Mouse (Mus musculus) testis, postnatal 14 days (tissue): ENCODE results near the gene Opa1.

Experiments
- DNase-seq: peaks from one replicate; pipeline ENCODE4 v3.0.0; 2021; ENCODE audit warnings: low spot score

Gene Opa1

DNA sequence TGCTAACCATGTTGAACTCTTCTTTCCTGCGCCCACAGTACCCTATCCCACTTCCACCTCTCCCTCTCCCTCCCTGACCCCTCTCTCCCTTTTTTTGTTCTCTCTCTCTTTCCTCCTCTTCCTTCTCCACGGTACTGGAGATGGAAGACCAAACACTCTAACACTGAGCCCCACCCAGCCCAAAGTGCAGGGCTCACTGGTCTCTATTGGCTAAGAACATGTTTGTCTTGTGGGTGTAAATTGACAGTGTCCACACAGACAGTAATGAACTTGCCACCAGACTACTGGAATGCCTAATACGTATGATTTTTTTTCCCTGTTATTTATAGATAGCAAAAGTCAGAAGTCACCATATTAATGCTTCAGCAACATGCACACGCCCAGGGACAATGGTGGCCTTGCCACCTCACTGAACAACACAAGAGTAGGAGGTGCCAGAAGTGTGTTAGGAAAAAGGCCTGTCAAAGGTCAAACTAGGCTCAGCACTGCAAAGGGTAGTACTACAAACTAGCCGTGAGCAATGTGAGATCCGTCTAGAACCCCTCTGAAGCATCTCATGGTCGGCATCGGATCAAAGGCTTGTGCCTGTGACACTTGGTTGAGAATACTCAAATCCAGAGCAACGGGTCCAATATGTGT is 77.2 kb downstream of the Opa1 start:
- no peak for DNase-seq

DNA sequence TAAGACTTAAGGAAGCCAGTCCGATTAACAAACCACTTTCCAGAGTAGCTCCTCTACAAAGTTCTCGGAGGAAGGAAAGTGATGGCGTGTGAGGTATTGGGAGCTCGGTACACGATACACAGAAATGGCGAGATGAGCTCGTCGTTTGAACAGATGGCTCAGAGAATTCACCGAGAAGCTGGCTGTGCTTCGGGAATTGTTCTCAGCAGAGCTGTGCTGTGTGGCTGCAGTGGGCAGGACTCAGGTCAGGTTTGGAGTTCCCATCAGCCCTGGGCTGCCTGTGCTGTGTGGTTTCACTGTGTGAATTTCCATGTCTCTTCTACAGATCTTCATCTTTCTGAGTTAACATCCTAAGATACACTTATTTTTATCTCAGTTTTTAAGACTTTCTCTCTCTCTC is 77.8 kb downstream of the Opa1 start:
- DNase-seq = no peak

DNA sequence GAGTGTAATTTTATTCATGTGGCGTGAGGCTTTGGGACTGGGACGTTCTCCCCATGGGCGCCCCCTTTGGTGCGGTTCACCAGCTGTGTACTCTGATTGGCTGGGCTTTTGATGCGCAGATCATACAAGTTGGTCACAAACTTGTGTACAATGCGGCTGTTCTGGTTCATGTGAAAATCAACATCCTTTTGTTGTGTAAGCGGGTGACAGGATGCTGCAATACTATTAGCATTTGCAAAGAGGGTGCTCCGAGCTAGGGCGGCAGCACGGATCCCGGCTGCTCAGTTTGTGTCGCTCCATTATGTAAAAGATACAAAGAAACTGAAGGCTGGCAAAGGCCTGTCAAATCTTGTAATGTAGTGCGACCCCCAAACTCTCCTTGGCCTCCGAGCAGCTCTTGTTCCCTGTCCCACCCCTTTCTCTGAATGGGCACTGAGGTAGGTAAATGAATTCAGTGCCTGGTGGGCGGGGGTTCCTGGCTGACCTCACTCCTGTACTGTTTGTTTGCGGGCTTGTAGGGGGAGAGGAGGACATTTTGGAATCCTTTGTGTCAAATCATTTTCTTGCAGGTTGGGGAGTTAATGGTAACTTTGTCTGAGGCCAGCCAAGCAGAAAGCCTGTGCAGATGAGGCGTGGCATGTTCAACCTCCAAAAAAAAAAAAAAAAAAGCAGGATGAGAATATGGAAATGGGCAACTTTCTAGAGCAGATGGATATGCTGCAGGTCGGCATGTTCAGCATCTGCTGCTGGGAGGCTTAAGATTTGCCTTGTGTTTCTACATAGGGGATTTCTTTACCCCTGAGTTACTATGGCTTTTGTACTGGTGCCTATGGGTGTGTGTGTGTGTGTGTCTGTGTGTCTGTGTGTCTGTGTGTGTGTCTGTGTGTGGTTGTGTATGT is 78.8 kb downstream of the Opa1 start:
- DNase-seq = peak; percentile 18

DNA sequence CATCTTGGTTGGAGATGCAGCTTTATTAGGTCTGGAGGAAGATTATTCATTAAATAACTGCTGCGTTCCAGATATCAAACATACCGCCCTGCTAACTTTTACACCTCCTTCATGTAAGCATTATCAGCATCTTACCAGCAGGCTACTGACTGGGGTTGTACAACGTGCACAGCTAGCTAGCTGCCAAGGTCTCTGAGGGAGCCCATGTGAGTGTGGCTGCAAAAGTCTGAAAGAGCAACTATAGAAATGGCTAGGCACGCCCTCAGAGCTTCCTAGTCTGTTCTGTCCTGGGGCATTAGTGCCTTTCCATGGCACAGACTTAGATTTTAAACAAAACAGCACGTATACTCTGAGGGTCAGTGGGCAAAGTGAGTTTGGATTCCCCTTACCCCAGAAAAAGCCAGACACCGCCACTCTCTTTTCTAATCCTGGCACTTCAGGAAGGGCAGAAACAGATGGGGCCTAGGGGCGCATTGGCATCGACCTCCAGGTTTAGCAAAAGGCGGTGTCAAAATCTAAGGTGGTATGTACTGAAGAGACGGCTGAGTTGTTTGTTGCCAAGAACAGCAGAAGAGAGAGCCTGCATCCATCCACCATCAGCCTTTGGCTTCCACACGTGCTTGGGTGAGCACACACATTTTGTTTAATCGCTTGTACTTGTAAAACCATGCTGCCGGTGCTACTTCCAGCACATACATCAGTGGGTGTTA is 80.1 kb downstream of the Opa1 start:
- no peak for DNase-seq

DNA sequence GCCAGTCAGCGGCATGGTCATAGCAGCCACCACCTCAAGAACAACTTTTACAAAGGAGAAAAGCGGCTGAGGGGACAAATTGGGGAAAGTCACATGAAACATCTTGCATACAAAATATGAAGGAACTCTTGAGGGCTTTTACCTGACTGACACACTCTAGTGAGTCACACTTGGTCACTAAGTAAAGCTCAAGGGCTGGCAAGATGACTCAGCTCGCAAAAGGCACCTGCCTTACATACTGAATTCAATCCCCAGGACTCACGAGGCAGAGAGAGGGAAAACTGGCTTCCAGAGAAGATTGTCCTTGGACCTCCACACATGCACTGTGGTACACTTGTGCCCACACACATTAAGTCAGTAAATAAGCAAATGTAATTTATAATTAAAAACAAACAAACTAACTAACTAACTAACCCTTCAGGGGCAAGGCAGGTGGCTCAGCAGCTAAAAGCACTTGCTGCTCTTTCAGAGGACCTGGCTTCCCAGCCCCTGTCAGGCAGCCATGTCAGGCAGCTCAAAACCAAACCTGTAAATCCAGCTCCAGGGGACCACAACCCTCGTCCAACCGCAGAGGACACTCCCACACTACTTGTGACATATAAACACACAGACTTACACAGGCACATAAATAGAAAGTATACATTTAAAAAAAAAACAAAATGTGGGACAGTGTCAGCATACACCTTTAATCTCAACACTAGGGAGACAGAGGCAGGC is 84.1 kb downstream of the Opa1 start:
- DNase-seq = no peak

DNA sequence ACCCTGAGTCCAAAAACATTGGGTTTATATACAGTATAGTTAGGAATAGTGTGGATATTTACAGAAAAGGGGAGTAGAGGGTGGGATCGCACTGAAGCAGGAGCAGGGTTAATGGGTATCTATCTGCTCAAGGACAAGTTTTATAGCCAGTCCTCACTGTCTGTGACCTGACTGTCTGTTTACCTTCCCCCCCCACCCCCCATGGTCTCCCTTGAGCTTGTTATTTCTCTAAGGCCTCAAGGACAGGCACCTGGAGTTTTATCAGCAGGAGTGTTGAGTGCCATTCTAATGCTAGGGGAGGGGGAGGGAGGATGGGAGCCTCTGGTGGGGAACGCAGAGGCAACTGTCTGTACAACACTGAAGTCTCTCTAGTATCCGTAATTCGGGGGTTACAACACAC is 85.3 kb downstream of the Opa1 start:
- no peak for DNase-seq

DNA sequence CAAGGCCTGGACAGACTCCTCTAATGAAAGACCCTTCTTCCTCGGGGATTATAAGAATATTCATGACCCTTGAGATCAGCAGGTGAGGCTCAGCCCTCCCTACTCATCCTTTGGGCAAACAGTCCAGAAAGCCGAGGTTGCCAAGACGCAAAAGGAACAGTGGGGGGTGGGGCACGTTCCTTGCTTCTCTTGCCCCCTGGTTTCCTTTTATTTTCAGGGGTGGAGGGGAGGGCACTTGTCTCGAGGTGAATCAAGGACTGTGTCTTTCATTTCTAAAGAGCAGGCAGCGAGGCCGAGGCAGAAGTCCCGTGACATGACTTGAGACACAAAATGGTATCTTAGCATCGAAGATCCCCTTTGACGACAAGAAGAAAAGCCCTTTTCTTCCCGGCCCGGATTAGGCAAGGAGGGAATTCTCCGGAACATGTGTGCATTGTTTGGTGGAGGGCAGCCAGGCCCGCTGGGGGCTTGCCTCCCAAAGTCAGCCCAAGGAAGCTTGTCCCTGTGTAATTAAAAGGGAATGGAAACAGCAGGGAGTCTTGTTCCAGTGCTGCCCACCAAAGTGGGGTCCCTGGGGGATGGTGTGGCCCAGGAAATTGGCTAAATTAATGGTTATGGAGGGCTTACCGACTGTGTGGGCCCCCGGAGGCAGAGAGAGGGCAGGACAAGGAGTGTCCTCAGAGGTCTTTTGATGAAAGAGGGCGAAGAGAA is 88.0 kb downstream of the Opa1 start:
- DNase-seq = no peak

DNA sequence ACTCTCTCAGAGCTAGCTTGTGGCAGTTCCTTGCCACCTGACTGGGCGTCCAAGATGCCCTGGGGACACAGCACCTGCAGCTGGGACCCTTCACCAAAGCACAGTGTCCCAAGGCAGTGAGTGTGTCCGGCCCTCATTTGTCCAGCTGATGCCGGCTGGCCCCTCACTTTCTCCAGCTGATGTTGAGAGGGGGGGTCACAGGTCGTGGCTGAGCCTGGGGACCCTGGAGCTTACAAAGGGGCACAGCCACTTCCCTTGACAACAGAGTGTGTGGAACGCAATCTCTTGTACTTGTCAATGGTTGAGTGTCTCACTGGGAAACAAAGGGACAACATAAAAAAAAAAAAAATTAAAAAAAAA is 88.5 kb downstream of the Opa1 start:
- no peak for DNase-seq

DNA sequence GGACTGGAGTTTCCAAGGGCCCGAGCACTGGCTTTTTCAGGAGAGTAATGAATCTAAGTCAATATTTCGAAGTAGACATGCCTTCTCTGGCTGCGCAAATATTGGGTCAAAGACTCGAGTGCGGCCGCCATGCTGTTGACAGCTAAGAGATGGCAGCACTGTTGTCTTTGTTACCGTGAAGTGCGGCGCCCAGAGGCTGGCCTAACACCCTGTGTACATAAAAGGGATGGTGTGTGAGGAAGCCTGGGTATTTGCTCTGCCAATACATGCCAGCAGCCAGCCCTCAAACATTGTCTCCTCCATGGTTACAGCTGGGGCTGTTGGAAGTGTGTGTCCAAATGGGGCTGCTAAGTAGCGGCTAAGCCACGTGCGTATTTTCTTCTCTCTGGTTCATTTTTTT is 89.3 kb downstream of the Opa1 start:
- DNase-seq = no peak

DNA sequence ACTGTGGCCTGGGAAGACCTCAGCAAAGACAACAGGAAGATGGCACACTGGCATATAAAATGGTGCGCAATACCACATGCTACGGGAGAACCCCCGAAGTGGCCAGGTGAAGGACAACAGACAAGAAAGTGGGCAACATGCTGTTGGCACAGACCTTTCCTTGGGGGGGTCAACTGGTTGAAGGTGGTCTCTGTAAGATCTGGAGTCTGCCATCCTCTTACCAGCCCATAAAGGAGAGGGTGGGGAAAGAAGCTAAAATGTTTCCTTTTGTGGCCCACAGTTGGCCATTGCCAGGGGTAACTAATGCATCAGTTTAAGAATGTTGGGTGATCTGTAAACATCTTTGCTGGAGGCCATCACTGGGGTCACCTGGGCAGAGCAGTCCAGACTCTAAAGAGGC is 91.7 kb downstream of the Opa1 start:
- DNase-seq = no peak

DNA sequence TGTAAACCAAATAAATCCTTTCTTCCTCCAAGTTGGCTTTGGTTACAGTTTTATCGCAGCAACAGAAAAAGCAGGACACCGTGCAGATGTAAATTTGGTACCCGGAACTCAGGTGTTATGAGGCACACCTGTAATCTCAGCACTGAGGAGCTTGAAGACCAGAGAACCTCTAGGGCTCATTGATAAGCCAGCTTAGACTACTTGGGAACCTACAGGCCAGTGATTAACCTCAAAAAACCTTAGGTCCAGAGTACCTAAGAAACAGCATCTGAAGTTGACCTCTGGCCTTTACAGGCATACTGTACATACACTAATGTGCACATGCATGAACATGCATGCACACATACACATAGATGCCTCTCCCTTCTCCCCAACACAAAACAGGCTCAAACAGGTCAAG is 94.1 kb downstream of the Opa1 start:
- no peak for DNase-seq

DNA sequence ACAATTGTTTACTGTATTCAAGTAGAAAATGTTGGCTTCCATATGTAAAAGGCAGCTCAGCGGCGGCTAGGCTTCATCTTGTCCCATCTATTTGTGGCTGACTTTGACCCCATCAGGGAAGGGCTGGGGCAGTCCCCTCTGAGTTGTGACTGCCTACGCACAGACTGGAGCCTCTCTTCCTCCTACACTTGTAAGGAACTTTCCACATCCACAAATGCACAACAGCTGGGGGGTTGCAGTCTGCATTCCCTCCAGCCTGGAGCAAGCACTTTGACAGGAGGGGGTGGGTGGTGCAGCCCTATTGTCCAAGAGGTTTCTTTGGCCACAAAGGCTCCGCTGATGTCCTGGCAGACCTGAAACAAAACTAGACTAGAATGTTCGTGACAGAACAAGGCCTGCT is 100.5 kb downstream of the Opa1 start:
- no peak for DNase-seq

DNA sequence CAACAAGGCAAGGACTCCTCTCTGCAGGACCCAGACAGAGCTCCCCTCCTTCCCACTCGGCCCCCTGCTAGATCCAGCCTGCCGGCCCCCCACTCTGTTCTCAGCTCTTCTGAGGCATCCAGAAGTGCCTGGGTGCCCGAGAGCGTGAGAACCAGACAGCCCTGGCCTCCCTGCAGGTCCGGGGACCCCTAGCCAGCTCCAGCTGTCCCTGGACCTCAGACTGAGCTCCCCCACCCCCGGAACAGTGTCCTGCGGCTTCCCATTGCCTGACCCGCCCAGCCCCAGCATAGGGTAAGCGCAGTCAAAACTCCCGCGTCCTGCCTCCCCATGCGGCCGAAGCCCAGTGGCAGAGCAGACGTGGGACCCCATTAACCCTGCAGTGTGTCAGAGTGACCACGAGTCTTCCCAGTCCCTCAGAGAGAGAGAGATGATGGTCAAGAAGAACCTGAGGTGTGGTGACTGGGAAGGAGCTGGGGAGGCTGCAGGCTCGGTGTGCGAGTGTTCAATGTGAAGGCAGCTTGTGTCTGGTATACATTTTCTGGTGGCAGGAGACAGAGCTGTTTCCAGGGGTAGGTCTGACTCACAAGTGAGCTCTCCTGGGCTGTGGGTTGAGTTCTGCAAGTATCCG is 101.5 kb downstream of the Opa1 start:
- no peak for DNase-seq

DNA sequence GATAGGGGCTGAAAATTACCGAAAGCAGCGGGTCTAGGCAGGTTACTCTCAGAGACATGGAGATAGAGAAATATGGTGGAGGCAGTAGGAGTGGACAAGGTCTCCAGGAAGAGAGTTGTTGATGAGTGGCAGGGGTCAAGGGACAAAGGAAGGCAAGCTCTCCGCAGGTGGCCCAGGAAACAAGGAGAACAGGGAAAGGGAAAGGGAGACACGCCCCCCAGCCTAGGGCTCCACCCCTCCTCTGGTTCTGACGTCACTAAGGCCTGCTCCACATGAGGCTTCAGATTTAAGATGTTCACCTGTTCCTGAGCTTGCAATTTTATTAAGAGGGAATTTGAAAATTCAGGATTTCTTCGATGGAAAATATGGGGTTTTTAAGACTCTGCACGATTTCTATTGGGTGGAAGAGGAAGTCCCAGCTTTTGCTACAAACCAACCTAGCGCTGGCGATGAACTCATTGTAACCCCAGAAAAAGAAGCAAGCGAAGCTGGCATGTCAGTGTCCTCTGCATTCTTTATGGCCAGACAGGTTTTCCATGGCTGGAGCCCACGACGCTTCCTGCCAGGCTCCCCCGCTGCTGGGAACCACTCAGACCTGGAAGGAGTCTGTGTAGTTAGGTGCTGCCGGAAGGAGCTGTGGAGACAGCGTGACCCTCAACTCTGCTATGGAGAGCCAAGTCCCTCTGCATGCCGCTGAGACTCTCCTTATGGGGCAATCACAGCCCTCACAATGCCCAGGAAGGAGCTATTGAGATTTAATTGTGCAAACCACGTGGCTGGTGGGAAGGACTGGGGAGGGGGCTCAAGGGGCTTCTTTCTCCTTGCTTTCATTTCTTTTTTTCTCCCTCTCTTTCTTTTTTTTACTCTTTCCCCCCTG is 103.7 kb downstream of the Opa1 start:
- peak; percentile 19 for DNase-seq

DNA sequence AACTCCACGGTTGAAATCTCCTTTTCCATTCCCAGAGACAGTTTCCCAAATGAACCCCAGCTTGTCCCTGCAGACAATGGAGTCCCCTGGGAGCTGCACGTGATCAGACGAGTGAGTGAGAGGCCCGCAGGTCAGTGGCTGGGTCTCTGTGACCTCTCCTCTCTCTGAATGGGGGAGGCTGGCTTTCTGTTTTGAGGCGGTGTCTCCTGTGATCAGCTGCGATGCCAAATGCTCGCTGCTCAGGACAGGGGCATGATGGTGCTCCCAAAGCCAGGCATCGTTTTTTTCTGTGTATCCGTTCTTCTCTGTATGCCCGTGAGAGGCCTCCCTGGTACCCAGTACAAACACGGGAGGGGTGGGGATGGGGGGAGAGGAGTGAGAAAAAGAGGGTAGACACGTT is 104.4 kb downstream of the Opa1 start:
- no peak for DNase-seq

DNA sequence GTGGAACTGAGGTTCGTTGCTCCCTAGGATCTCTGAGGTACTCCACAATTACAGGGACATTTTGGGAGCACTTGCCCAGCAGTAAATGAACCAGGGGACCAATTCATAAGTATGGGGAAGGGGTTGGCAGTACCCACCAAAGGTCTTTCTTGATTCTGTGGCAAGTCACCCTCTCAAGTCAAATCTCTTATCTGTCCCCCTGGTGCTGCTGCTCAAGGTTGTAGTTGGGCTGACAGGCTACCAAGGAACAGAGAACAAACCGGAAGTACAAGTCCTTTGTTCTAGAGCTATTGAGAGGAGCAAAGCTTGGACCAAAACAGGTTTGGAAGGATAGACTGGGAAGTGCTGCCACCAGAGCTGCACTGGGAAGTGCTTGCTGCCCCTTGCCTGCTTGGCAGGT is 105.0 kb downstream of the Opa1 start:
- no peak for DNase-seq

DNA sequence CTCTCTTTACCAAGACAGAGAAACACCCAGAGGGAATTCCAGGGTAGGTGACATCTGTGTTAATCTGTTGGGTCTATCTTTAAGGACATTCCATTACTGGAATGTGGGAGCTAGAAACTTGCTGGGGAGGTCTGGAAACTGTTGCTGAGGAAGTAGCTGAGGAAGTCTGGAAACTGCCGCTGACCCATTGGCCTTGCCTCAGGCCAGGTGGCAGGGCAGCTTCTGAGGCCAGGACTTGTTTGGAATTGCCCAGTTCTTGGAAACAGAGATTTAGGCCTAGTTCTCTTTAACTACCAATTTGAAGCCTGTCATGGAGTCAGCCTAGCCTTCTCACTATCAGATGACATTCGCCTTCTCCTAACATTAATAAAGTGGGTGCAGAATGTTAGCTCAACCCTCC is 105.5 kb downstream of the Opa1 start:
- DNase-seq = no peak

DNA sequence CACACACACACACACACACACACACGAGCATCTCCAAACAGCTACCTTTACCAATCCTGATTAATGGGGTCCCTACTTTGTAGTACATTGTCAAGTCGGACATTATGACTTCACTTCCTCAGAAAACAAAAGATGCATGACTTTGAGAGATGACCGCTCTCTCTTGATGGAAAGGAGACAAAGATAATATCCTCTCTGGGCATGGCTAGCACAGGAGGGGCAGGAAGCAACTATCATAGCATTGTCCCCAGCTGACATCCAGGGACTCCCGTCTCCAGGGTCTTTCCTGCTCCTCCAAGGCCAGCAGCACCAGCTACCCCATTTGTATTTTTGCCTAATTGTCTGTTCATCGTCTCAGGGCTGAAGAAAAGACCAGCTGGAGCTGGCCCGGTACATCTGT is 107.0 kb downstream of the Opa1 start:
- no peak for DNase-seq

DNA sequence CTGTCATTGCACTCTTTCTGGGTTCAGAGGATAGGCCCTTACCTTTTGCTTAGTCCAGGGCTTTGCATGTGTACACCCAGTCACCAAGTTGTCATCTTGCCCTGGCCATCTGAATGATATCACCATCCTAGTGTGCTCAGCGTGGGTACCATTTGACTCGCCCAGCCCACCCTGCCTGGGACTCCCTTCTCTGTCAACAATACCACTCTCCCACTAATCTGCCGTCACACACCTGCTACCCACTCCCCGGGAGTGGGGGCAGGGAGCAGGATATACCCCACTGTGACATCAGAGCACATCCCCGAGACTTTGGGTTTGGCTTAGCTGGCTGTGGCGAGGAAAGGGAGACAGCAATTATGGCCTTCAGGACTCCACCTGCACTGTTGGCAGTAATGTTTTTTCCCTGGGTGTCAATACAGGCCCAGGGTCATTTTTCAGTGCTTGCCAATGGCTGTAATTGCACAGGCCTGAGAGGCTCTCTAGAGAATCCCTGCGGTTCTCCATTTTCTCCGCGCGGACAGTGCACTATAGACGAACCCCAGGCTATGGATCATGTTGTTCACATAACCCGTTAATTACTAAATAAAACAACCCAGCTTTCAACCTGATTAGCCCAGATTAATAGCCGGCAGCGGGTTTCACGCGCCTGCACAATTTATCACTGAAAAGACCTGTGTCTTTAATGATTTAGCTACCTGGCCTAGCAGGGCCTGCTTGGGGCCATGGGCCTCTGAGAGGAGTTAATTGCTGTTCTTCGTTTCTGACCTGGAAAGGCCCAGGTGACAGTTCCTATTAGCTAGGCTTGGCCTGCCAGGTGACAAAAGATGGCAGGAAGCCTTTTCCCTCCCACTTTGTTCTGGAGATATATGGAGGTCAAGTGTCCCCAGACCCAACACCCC is 109.1 kb downstream of the Opa1 start:
- no peak for DNase-seq
